Mouse (Mus musculus): Measurements from ENCODE around the gene Igfbp3. TPM values are rescaled to one million over a fixed set of nuclear protein-coding genes. Genes with fewer than 3 reads are reported as not detected.
A peak's percentile ranks its signal among the peaks of the same experiment; 100 is the strongest.

The Igfbp3 gene
- polyA plus RNA-seq (2015; fragmentation: Nextera tagmentation; extraction: Ambion mirVana) = 24.0 and 39.8 TPM in 2 replicates

- ATAC-seq = peak; percentile 81
- WGBS = under 1% methylated on average over 99 of the region's 104 CpGs
- Histone ChIP-seq H3K9ac (ENCODE audit: low read depth, low read length) (peak within 1 kb of the TSS; percentile 64), H3K4me1 (ENCODE audit: control insufficient read depth, insufficient read depth, low read length) (peaks cover 11% of the 10 kb centered on the region), H3K27me3 (replicated peaks; ENCODE audit: control insufficient read depth, insufficient read depth, low read length) (peaks cover 34% of the 10 kb centered on the region), H3K36me3 (ENCODE audit: control insufficient read depth, insufficient read depth, low read length) (no peaks in the 10 kb centered on the region), H3K27ac (ENCODE audit: low read length) (no peak within 1 kb of the TSS), H3K4me3 (ENCODE audit: low read length) (peak within 1 kb of the TSS; percentile 64), H3K4me2 (ENCODE audit: low read depth, low read length) (peak within 1 kb of the TSS; percentile 91), H3K9me3 (ENCODE audit: control insufficient read depth, low read length) (no peaks in the 10 kb centered on the region)
Measured at GRCm38 (mm10) chr11:7213501-7214341, at the start of gene Igfbp3. Igfbp3 (minus strand) TSS chr11:7213923.

DNA sequence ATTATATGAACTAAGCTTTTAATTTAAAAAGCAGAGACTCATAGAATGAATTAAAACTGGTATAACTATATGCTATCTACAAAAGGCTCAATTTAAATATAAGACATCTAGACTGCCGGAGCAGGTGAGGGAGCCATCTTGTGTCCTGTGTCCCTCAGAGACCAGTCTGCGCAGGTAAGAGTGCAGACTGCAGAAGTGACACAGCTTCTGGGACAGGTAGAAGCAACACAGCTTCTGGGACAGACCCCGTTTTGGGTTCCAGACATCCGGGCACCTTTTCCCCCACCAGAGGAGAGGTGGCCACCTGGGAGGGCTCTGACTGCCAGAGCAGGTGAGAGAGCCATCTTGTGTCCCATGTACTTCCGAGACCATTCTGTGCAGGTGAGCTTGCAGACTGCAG is 37.1 kb upstream of the Igfbp3 start:
- no peaks in the 10 kb centered on the region for H3K27me3 ChIP-seq (replicated peaks; ENCODE audit: control insufficient read depth, insufficient read depth, low read length)
- no peaks in the 10 kb centered on the region for H3K36me3 ChIP-seq (ENCODE audit: control insufficient read depth, insufficient read depth, low read length)
- H3K4me3 ChIP-seq (ENCODE audit: low read length) = no peak overlapping the region
- H3K4me1 ChIP-seq (ENCODE audit: control insufficient read depth, insufficient read depth, low read length) = no peaks in the 10 kb centered on the region
- no peak overlapping the region for H3K27ac ChIP-seq (ENCODE audit: low read length)
- no peaks in the 10 kb centered on the region for H3K9me3 ChIP-seq (ENCODE audit: control insufficient read depth, low read length)
- 92% methylated on average over 5 of the region's 5 CpGs for WGBS
- no peak overlapping the region for H3K9ac ChIP-seq (ENCODE audit: low read depth, low read length)
- no peak overlapping the region for H3K4me2 ChIP-seq (ENCODE audit: low read depth, low read length)
- no peak for ATAC-seq

DNA sequence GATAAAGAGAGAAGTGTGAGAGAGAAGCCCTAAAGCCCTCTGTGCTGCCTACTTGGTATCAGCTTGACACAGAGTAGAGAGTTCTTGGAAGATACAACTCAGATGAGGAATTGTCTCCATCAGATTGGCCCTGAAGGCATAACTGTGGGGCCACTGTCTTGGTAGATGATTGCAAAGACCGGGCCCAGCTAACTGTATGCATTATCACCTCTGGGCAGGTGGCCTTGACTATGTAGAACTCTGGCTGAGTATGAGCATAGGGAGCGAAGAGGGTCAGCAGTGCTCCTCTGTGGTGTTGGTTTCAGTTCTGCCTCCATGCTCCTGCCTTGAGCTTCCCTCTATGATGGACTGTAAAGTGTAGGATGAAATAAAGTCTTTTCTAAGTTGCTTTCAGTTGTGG is 36.7 kb upstream of the Igfbp3 start:
- no peak for ATAC-seq
- Histone ChIP-seq H3K4me3 (ENCODE audit: low read length) (no peak overlapping the region), H3K4me2 (ENCODE audit: low read depth, low read length) (no peak overlapping the region), H3K36me3 (ENCODE audit: control insufficient read depth, insufficient read depth, low read length) (no peaks in the 10 kb centered on the region), H3K9ac (ENCODE audit: low read depth, low read length) (no peak overlapping the region), H3K9me3 (ENCODE audit: control insufficient read depth, low read length) (no peaks in the 10 kb centered on the region), H3K4me1 (ENCODE audit: control insufficient read depth, insufficient read depth, low read length) (no peaks in the 10 kb centered on the region), H3K27ac (ENCODE audit: low read length) (no peak overlapping the region), H3K27me3 (replicated peaks; ENCODE audit: control insufficient read depth, insufficient read depth, low read length) (no peaks in the 10 kb centered on the region)
- WGBS = 94% methylated on average over 2 of the region's 2 CpGs

- Histone ChIP-seq H3K36me3 (ENCODE audit: control insufficient read depth, insufficient read depth, low read length) (no peaks in the 10 kb centered on the region), H3K9me3 (ENCODE audit: control insufficient read depth, low read length) (no peaks in the 10 kb centered on the region), H3K4me1 (ENCODE audit: control insufficient read depth, insufficient read depth, low read length) (no peaks in the 10 kb centered on the region), H3K4me3 (ENCODE audit: low read length) (no peak overlapping the region), H3K4me2 (ENCODE audit: low read depth, low read length) (no peak overlapping the region), H3K9ac (ENCODE audit: low read depth, low read length) (no peak overlapping the region), H3K27ac (ENCODE audit: low read length) (no peak overlapping the region), H3K27me3 (replicated peaks; ENCODE audit: control insufficient read depth, insufficient read depth, low read length) (no peaks in the 10 kb centered on the region)
- WGBS = 93% methylated on average over 1 of the region's 1 CpGs
- no peak for ATAC-seq
Measured at GRCm38 (mm10) chr11:7244782-7245181, 31.1 kb upstream of the Igfbp3 start.

GRCm38 (mm10) chr11:7239041-7239740 is 25.5 kb upstream of the Igfbp3 start:
- no peak for ATAC-seq

DNA sequence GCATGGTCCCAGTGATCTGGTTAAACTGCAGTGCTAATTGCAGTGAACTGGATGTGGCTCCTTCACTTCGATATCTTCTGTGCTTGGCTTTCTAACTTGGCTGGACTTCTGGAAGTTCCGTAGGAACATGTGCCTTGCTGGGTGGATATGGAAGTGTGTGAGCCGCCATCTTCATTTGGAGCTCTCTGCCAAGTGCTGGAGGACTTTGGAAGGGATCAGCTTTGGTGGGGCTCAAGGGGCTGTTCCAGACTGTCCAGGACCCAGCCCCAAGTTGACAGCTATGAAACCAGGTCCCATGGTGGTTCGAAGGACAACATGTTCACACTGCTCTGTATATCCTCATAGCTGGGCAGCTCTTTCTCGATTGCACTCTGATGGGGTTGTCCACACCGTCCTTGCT is 24.8 kb upstream of the Igfbp3 start:
- H3K9ac ChIP-seq (ENCODE audit: low read depth, low read length) = no peak overlapping the region
- no peak for ATAC-seq
- H3K4me2 ChIP-seq (ENCODE audit: low read depth, low read length) = no peak overlapping the region
- H3K36me3 ChIP-seq (ENCODE audit: control insufficient read depth, insufficient read depth, low read length) = no peaks in the 10 kb centered on the region
- no peaks in the 10 kb centered on the region for H3K9me3 ChIP-seq (ENCODE audit: control insufficient read depth, low read length)
- H3K27me3 ChIP-seq (replicated peaks; ENCODE audit: control insufficient read depth, insufficient read depth, low read length) = no peaks in the 10 kb centered on the region
- H3K4me3 ChIP-seq (ENCODE audit: low read length) = no peak overlapping the region
- WGBS = 92% methylated on average over 6 of the region's 6 CpGs
- H3K4me1 ChIP-seq (ENCODE audit: control insufficient read depth, insufficient read depth, low read length) = no peaks in the 10 kb centered on the region
- no peak overlapping the region for H3K27ac ChIP-seq (ENCODE audit: low read length)

More at GRCm38 (mm10) chr11:7239041-7239740, 25.5 kb upstream of the Igfbp3 start:
- Histone ChIP-seq H3K27me3 (replicated peaks; ENCODE audit: control insufficient read depth, insufficient read depth, low read length) (no peaks in the 10 kb centered on the region), H3K9me3 (ENCODE audit: control insufficient read depth, low read length) (no peaks in the 10 kb centered on the region), H3K4me3 (ENCODE audit: low read length) (no peak overlapping the region), H3K4me1 (ENCODE audit: control insufficient read depth, insufficient read depth, low read length) (no peaks in the 10 kb centered on the region), H3K9ac (ENCODE audit: low read depth, low read length) (no peak overlapping the region), H3K36me3 (ENCODE audit: control insufficient read depth, insufficient read depth, low read length) (no peaks in the 10 kb centered on the region), H3K27ac (ENCODE audit: low read length) (no peak overlapping the region), H3K4me2 (ENCODE audit: low read depth, low read length) (no peak overlapping the region)
- 71% methylated on average over 4 of the region's 4 CpGs for WGBS

DNA sequence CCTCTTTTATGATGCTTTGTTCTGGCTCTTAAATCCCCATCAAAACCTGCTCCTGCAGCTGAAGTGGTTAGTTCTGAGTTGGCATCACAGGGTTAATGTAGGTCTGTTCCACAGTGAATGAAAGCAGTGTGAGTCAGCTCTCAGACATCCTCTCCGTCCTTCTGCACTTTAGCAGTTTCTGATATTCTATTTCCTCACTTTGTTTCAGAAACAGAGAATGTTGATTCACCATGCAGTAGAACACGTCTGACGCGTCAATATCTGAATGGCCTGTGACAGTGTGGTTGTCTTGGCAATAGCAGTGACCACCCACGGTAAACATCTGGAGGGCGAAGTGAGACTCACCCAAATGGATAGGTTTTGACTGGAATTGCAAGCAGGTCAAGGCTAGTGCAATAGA is 24.0 kb upstream of the Igfbp3 start:
- Histone ChIP-seq H3K27ac (ENCODE audit: low read length) (no peak overlapping the region), H3K4me1 (ENCODE audit: control insufficient read depth, insufficient read depth, low read length) (no peaks in the 10 kb centered on the region), H3K4me3 (ENCODE audit: low read length) (no peak overlapping the region), H3K9ac (ENCODE audit: low read depth, low read length) (no peak overlapping the region), H3K9me3 (ENCODE audit: control insufficient read depth, low read length) (no peaks in the 10 kb centered on the region), H3K4me2 (ENCODE audit: low read depth, low read length) (no peak overlapping the region), H3K36me3 (ENCODE audit: control insufficient read depth, insufficient read depth, low read length) (no peaks in the 10 kb centered on the region), H3K27me3 (replicated peaks; ENCODE audit: control insufficient read depth, insufficient read depth, low read length) (no peaks in the 10 kb centered on the region)
- ATAC-seq = no peak
- 51% methylated on average over 6 of the region's 6 CpGs for WGBS

DNA sequence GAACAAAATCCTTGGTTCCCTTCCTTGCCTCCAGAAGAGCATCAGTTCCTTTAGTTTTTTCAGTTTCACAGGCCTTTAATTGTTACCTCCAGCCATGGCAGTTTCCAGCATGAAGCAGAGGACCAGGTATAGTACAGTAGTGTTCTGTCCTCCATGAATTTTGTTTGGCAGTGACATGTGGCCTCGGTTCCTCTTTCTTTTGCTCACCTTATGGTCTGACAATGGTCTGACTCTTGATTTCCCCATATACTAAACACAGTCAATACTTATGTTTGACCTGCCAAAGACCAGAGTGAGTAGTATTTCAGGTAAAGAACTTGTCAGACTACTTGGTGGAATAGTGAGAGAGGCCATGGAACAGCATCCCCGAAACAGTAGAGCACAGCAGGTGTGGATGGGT is 23.0 kb upstream of the Igfbp3 start:
- H3K4me2 ChIP-seq (ENCODE audit: low read depth, low read length) = no peak overlapping the region
- no peak overlapping the region for H3K9ac ChIP-seq (ENCODE audit: low read depth, low read length)
- H3K27ac ChIP-seq (ENCODE audit: low read length) = no peak overlapping the region
- 83% methylated on average over 2 of the region's 2 CpGs for WGBS
- no peaks in the 10 kb centered on the region for H3K9me3 ChIP-seq (ENCODE audit: control insufficient read depth, low read length)
- H3K27me3 ChIP-seq (replicated peaks; ENCODE audit: control insufficient read depth, insufficient read depth, low read length) = no peaks in the 10 kb centered on the region
- no peaks in the 10 kb centered on the region for H3K36me3 ChIP-seq (ENCODE audit: control insufficient read depth, insufficient read depth, low read length)
- no peaks in the 10 kb centered on the region for H3K4me1 ChIP-seq (ENCODE audit: control insufficient read depth, insufficient read depth, low read length)
- H3K4me3 ChIP-seq (ENCODE audit: low read length) = no peak overlapping the region
- no peak for ATAC-seq

GRCm38 (mm10) chr11:7234981-7235609 is 21.4 kb upstream of the Igfbp3 start:
- Histone ChIP-seq H3K27ac (ENCODE audit: low read length) (no peak overlapping the region), H3K9ac (ENCODE audit: low read depth, low read length) (no peak overlapping the region), H3K27me3 (replicated peaks; ENCODE audit: control insufficient read depth, insufficient read depth, low read length) (no peaks in the 10 kb centered on the region), H3K4me3 (ENCODE audit: low read length) (no peak overlapping the region), H3K9me3 (ENCODE audit: control insufficient read depth, low read length) (no peaks in the 10 kb centered on the region), H3K4me2 (ENCODE audit: low read depth, low read length) (no peak overlapping the region), H3K4me1 (ENCODE audit: control insufficient read depth, insufficient read depth, low read length) (no peaks in the 10 kb centered on the region), H3K36me3 (ENCODE audit: control insufficient read depth, insufficient read depth, low read length) (no peaks in the 10 kb centered on the region)
- 71% methylated on average over 3 of the region's 3 CpGs for WGBS
- 0 out of 2 replicates have a peak, but pooled peaks have one; percentile 33 for ATAC-seq
